ENCODE assay signal across 36 mouse cellular contexts in genomic region chr1:56670509-56670908, GRCm38 (mm10). TPM values are rescaled to one million over a fixed set of nuclear protein-coding genes. Genes with fewer than 3 reads are reported as not detected.
DNase-seq lines count a peak whose midpoint lies in the region; ATAC-seq lines count a peak whose summit lies in the region.
"Had no signal": no experiment of that assay in that cellular context is flagged by ENCODE, and none has a peak within 500 bp of the region (broad histone marks: within the 10 kb centered on the region; RNA-seq: fewer than 3 reads in every experiment).

No protein-coding gene starts in this region.

- H3K9ac ChIP-seq in forebrain, embryonic 12.5 days = no peak overlapping the region
- no peak overlapping the region for H3K9ac ChIP-seq in forebrain, embryonic 11.5 days (ENCODE audit: low read length)
- H3K9ac ChIP-seq in liver, embryonic 12.5 days = no peak overlapping the region
- H3K9ac ChIP-seq: forebrain, embryonic 15.5 days; heart, embryonic 13.5 days; kidney, embryonic 15.5 days; limb, embryonic 13.5 days; liver, postnatal 0 days; midbrain, embryonic 13.5 days; neural tube, embryonic 13.5 days had no signal

- H3K27me3 ChIP-seq in forebrain, embryonic 12.5 days = no peaks in the 10 kb centered on the region
- H3K27me3 ChIP-seq in forebrain, embryonic 11.5 days (ENCODE audit: control insufficient read depth, insufficient read depth, low read length) = no peaks in the 10 kb centered on the region
- H3K27me3 ChIP-seq in liver, embryonic 12.5 days (replicated peaks) = no peaks in the 10 kb centered on the region
- H3K27me3 ChIP-seq: forebrain, embryonic 15.5 days; heart, embryonic 13.5 days; kidney, embryonic 15.5 days; limb, embryonic 13.5 days; midbrain, embryonic 13.5 days; neural tube, embryonic 13.5 days had no signal

- no peak for DNase-seq in forebrain, embryonic 11.5 days (ENCODE audit: low spot score)
- peak; percentile 12 for DNase-seq in brain, adult 2 months (ENCODE audit: low read depth, low spot score)
- peak; percentile 25 for DNase-seq in cerebellum, adult 9-10 months
- DNase-seq in cerebellum, postnatal 36 days = peak; percentile 33 to 36
- no peak for DNase-seq in frontal cortex, postnatal 14 days (ENCODE audit: low spot score in 2 of 2)
- DNase-seq: adrenal gland, postnatal 25 days; gastrocnemius, adult 2 months; gastrocnemius, postnatal 36 days; heart, adult 2 months; heart, postnatal 10 days; kidney, adult 18-20 months; liver, postnatal 0 days; right cerebral cortex, postnatal 25 days; spleen, adult 18-20 months; thymus, adult 18-20 months; thymus, postnatal 25 days had no signal

- WGBS in forebrain, embryonic 12.5 days = 67% methylated on average over 5 of the region's 5 CpGs
- 74% methylated on average over 5 of the region's 5 CpGs for WGBS in forebrain, embryonic 11.5 days
- WGBS in liver, embryonic 12.5 days (ENCODE audit: insufficient replicate concordance) = 60% methylated on average over 5 of the region's 5 CpGs

- H3K4me2 ChIP-seq in forebrain, embryonic 12.5 days = no peak overlapping the region
- H3K4me2 ChIP-seq in forebrain, embryonic 11.5 days (ENCODE audit: low read depth, low read length, severe bottlenecking) = no peak overlapping the region
- H3K4me2 ChIP-seq in liver, embryonic 12.5 days = no peak overlapping the region
- H3K4me2 ChIP-seq: forebrain, embryonic 15.5 days; heart, embryonic 13.5 days; kidney, embryonic 15.5 days; limb, embryonic 13.5 days; liver, embryonic 11.5 days; midbrain, embryonic 13.5 days; neural tube, embryonic 13.5 days had no signal

- 0 out of 2 replicates have a peak, but pooled peaks have one; percentile 30 for ATAC-seq in forebrain, embryonic 12.5 days (ENCODE audit: low FRiP score)
- ATAC-seq in forebrain, embryonic 11.5 days (replicated peaks; ENCODE audit: low FRiP score) = no peak
- ATAC-seq in liver, embryonic 12.5 days = no peak
- ATAC-seq: CD4-positive, CD25-positive, alpha-beta regulatory T cell, adult 4 months; liver, postnatal 0 days; midbrain, embryonic 13.5 days had no signal

- H3K4me1 ChIP-seq in forebrain, embryonic 12.5 days = peaks cover 13% of the 10 kb centered on the region; the same call in 1 of the 2 replicates
- H3K4me1 ChIP-seq in forebrain, embryonic 11.5 days (replicated peaks; ENCODE audit: control insufficient read depth, insufficient read depth, low read length) = no peaks in the 10 kb centered on the region
- no peaks in the 10 kb centered on the region for H3K4me1 ChIP-seq in liver, embryonic 12.5 days
- H3K4me1 ChIP-seq: heart, embryonic 13.5 days; kidney, embryonic 15.5 days had no signal

- H3K36me3 ChIP-seq in forebrain, embryonic 12.5 days (replicated peaks) = no peaks in the 10 kb centered on the region
- H3K36me3 ChIP-seq in forebrain, embryonic 11.5 days (ENCODE audit: control insufficient read depth, insufficient read depth, low read length) = no peaks in the 10 kb centered on the region
- no peaks in the 10 kb centered on the region for H3K36me3 ChIP-seq in liver, embryonic 12.5 days
- H3K36me3 ChIP-seq: forebrain, embryonic 15.5 days; heart, embryonic 13.5 days; kidney, embryonic 15.5 days; limb, embryonic 13.5 days; midbrain, embryonic 13.5 days; neural tube, embryonic 13.5 days had no signal

- no peak overlapping the region for H3K4me3 ChIP-seq in forebrain, embryonic 12.5 days (replicated peaks)
- H3K4me3 ChIP-seq in forebrain, embryonic 11.5 days (ENCODE audit: low read depth, low read length) = no peak overlapping the region
- H3K4me3 ChIP-seq in liver, embryonic 12.5 days = no peak overlapping the region
- H3K4me3 ChIP-seq: forebrain, embryonic 15.5 days; gastrocnemius, adult 2 months; heart, adult 2 months; heart, embryonic 13.5 days; kidney, embryonic 15.5 days; layer of hippocampus, adult 2 months; left cerebral cortex, adult 2 months; limb, embryonic 13.5 days; midbrain, embryonic 13.5 days; neural tube, embryonic 13.5 days had no signal

- H3K9me3 ChIP-seq in forebrain, embryonic 12.5 days = no peaks in the 10 kb centered on the region
- H3K9me3 ChIP-seq in forebrain, embryonic 11.5 days (ENCODE audit: control insufficient read depth, low read length) = no peaks in the 10 kb centered on the region
- H3K9me3 ChIP-seq in liver, embryonic 12.5 days (replicated peaks) = no peaks in the 10 kb centered on the region
- H3K9me3 ChIP-seq: forebrain, embryonic 15.5 days; heart, embryonic 13.5 days; kidney, embryonic 15.5 days; limb, embryonic 13.5 days; midbrain, embryonic 13.5 days; neural tube, embryonic 13.5 days had no signal

- no peak overlapping the region for H3K27ac ChIP-seq in forebrain, embryonic 12.5 days
- H3K27ac ChIP-seq in forebrain, embryonic 11.5 days (ENCODE audit: low read depth, low read length) = no peak overlapping the region
- H3K27ac ChIP-seq in liver, embryonic 12.5 days = no peak overlapping the region
- H3K27ac ChIP-seq: forebrain, embryonic 15.5 days; gastrocnemius, adult 2 months; heart, adult 2 months; heart, embryonic 13.5 days; kidney, embryonic 15.5 days; layer of hippocampus, adult 2 months; left cerebral cortex, adult 2 months; limb, embryonic 13.5 days; macrophage; midbrain, embryonic 13.5 days; neural tube, embryonic 13.5 days had no signal

RNA-seq across cellular contexts. Expression of gene Hsfy2, which starts 33.3 kb away (rescaled TPM):
- not detected in 2 replicates for polyA plus RNA-seq in forebrain, embryonic 12.5 days (2016; fragmentation: Nextera tagmentation; extraction: Ambion mirVana)
- polyA plus RNA-seq in forebrain, embryonic 11.5 days (2014; fragmentation: Nextera tagmentation; extraction: Ambion mirVana) = not detected in 2 replicates
- not detected in 2 replicates for polyA plus RNA-seq in liver, embryonic 12.5 days (2016; fragmentation: Nextera tagmentation; extraction: Ambion mirVana)
- polyA plus RNA-seq: brain, embryonic 14.5 days; CD4-positive, CD25-positive, alpha-beta regulatory T cell, adult 4 months; embryonic facial prominence, embryonic 11.5 days; forebrain, embryonic 15.5 days; frontal cortex, adult 2 months; heart, embryonic 13.5 days; hindbrain, embryonic 16.5 days; intestine, embryonic 14.5 days; kidney, embryonic 15.5 days; limb, embryonic 13.5 days; liver, embryonic 11.5 days; liver, postnatal 0 days; lung, embryonic 16.5 days; macrophage; midbrain, embryonic 13.5 days; neural tube, embryonic 13.5 days; stomach, embryonic 16.5 days had no signal

Comparison
In these comparisons a context has a peak if more than half of its experiments do, and no peak if none do; other contexts are left out.
1. DNase-seq: peak in brain, adult 2 months (single experiment), cerebellum, adult 9-10 months (single experiment) and cerebellum, postnatal 36 days (2 of 2); none in forebrain, embryonic 11.5 days (single experiment) and frontal cortex, postnatal 14 days (0 of 2).